Mouse (Mus musculus) testis, adult 2 months (tissue): ENCODE measurements around the gene Man2b2. TPM values are rescaled to one million over a fixed set of nuclear protein-coding genes. Genes with fewer than 3 reads are reported as not detected.

Experiments
- H3K27ac ChIP-seq: fragments of 200-500 bp; 2 replicates; pipeline ENCODE4 v1.5.1; 2012; ENCODE audit warnings: low read depth, low read length; ENCODE audit not compliant: control insufficient read depth, insufficient read depth
- H3K27me3 ChIP-seq: fragments of 200-500 bp; 2 replicates; pipeline ENCODE4 v1.6.1; 2012; ENCODE audit warnings: mild to moderate bottlenecking, low read length, moderate library complexity; ENCODE audit not compliant: control insufficient read depth, insufficient read depth
- H3K36me3 ChIP-seq: fragments of 200-500 bp; 2 replicates; pipeline ENCODE4 v1.6.1; 2012; ENCODE audit warnings: mild to moderate bottlenecking, low read length; ENCODE audit not compliant: control insufficient read depth, insufficient read depth
- H3K4me1 ChIP-seq: fragments of 200-500 bp; 2 replicates; pipeline ENCODE4 v1.6.1; 2012; ENCODE audit warnings: low read length; ENCODE audit not compliant: control insufficient read depth, insufficient read depth
- H3K4me3 ChIP-seq: fragments of 200-500 bp; 2 replicates; pipeline ENCODE4 v1.5.1; 2012; ENCODE audit warnings: low read depth, mild to moderate bottlenecking, low read length, moderate library complexity, mixed read lengths; ENCODE audit not compliant: control insufficient read depth
- CTCF ChIP-seq: fragments of 200-500 bp; IDR thresholded peaks from 2 replicates; pipeline ENCODE4 v1.5.1; 2012; ENCODE audit warnings: low read depth, mild to moderate bottlenecking, inconsistent platforms, low read length, moderate library complexity; ENCODE audit not compliant: control insufficient read depth, insufficient read depth, insufficient replicate concordance
- POLR2A ChIP-seq: fragments of 200-500 bp; IDR thresholded peaks from 2 replicates; pipeline ENCODE4 v1.6.1; 2012; ENCODE audit warnings: low read depth, mild to moderate bottlenecking, inconsistent platforms, low read length, moderate library complexity; ENCODE audit not compliant: control insufficient read depth
- polyA plus RNA-seq: library from polyadenylated mRNA; depleted of rRNA; stranded (reverse); fragments of >200 nt; gene quantifications from 2 replicates; pipeline ENCODE4 v1.2.3, GENCODE M21; 2012

The Man2b2 gene
- polyA plus RNA-seq, 1 experiment: 181 TPM

DNA sequence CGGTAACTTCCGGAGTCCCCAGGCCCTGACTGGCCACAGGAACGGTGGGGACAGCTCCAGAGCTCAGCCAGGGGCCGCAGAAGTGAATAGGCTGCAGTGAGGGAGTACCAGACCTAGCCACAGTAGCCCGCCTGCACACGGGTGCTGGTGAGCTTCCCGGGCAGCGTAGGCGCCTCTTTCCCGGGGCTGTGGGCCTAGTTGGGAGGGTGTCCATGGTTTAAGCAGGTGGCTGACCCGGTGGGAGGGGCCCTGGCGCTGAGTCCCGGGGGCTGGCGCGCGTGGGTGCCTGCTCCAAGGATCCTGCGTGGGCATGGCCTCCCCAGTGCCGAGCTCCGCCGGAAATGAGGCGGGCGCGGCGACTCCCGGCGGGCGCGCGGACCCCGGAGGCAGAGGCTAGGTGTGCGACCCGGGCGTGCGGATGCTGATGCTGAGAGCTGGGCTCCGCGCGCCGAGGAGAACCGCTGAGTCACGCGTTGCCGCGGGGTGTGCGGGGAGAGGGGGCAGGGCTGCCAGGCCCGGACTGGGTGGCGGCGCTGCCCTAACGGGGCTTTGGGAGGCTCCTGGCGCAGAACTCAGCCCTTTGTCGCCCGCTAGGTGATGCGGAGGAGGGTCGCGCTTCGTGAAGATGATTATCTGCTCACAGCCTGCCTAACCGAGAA is 39.3 kb upstream of the Man2b2 start:
- H3K27me3 ChIP-seq: peaks cover 3% of the 10 kb centered on the region; the same call in 1 of the 2 replicates
- peak overlapping the region; percentile 83 for H3K4me3 ChIP-seq
- H3K36me3 ChIP-seq: no peaks in the 10 kb centered on the region
- TF ChIP-seq POLR2A (no peak), CTCF (no peak)
- H3K4me1 ChIP-seq: peaks cover 27% of the 10 kb centered on the region
- no peak overlapping the region for H3K27ac ChIP-seq

DNA sequence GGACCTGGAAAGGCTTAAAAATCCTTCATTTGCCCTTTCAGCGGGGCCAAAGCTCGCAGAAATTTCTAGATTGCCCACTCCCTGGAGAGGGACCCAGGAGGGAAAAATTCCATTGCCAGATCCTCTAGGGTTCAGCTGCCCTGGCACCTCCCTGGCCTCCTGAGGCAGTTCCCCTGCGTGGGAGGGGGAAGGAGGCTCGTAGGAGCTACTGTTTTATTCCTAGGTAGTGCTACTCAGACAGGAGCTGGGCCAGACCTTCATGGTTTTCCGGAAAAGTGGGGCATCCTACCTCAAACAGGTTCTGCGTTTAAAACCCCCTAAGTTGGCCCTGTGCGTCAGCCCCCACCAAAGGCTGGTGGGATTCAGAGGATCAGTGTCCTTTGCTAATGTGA is 38.7 kb upstream of the Man2b2 start:
- Histone ChIP-seq H3K27ac (no peak overlapping the region), H3K4me3 (peak overlapping the region; percentile 83), H3K27me3 (peaks cover 3% of the 10 kb centered on the region; the same call in 1 of the 2 replicates), H3K36me3 (no peaks in the 10 kb centered on the region), H3K4me1 (peaks cover 27% of the 10 kb centered on the region)
- TF ChIP-seq CTCF: no peak
- TF ChIP-seq POLR2A: no peak

DNA sequence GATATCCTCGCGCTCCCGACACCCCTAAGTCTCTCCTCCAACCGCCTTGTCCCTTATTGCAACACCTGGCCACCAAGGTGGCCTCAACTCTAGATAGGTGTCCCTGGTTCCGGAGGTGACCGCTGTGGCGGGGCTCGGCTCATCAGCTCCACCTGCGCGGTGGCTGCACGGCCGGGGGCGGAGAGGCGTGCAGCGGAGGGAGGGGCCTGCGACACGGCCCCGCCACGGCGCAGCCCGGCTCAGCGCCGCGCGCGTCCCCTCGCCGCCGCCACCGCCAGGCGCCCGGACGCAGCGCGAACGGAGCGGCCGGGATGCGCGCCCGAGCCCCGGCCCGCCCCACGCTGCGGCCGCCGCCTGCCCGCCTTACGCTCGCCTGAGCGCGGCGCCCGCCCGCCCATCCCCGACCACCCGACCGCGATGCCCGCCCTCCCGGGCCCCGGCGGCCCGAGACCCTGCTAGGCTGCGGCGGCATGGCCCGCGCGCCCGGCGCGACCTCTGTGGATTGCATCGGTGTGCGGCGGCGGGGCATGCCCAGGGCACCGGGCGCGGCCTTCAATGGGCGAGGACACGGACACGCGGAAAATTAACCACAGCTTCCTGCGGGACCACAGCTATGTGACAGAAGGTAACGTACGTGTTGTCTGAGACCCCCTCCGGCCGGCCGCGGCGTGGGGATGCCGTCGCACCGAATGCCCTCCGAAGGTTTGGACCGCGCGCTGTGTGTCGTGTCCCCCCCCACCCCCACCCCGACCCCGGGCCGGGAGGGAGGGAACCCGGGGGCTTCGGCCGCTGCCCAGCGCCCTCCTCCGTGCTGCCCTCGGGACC is 38.0 kb upstream of the Man2b2 start, which contains the start of gene Ppp2r2c:
Gene Ppp2r2c, plus strand, starts transcription at position 248 of the 825 bp plus-strand sequence.
- H3K36me3 ChIP-seq: no peaks in the 10 kb centered on the region
- no peak within 1 kb of the TSS for H3K27ac ChIP-seq
- H3K27me3 ChIP-seq: peaks cover 3% of the 10 kb centered on the region; the same call in 1 of the 2 replicates

DNA sequence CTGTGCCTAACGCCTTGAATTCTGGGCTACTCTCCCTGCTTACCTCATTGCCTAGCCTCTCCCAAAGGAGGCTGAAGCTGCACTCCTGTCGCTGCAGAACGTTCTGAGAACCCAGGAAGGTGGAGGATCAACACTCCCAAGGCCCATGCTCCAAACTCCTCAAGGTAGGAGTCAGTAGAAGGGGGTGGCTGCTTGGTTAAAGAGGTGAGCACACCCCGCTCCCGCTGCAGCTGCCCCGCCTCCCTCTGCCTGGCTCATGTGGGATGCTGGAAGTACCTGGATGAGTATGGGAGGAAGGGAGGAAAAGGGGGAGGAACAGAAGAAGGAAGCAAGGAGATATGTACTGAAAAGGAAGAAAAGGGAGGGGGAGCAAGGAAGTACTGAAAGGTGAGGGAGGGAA is 37.1 kb upstream of the Man2b2 start:
- peaks cover 3% of the 10 kb centered on the region; the same call in 1 of the 2 replicates for H3K27me3 ChIP-seq
- no peak overlapping the region for H3K27ac ChIP-seq
- TF ChIP-seq POLR2A (no peak), CTCF (no peak)
- no peaks in the 10 kb centered on the region for H3K36me3 ChIP-seq
- H3K4me1 ChIP-seq: peaks cover 27% of the 10 kb centered on the region
- H3K4me3 ChIP-seq: no peak overlapping the region

More for the DNA sequence above, 38.0 kb upstream of the Man2b2 start, which contains the start of gene Ppp2r2c:
- TF ChIP-seq POLR2A (no peak), CTCF (no peak)
- Histone ChIP-seq H3K4me1 (peaks cover 27% of the 10 kb centered on the region), H3K4me3 (peak within 1 kb of the TSS; percentile 60)

DNA sequence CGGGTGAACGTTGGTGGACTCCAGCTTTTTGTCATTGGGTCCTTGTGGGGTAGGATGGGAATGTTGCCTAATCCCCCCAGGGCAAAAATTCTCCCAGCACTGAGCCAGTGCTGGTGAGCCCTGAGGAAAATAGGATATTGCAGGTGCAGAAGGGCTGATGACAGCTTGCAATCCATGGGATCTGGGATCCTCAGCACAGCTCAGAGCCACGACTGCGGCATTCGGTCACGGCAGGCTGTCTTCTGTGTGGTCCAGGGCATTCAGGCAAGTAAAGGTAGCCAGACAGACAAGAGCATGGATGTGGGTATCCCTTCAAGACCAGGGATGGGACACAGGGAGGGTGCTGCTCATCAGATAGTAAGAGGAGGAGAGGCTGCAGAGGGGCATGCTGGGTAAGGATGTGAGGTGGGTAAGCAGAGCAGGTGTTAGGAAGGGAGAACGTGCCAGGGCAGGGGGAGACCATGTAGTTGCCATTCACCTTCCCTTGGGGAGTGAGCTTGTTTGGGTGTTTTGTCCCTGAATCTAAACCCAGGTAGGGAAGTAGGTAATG is 36.3 kb upstream of the Man2b2 start:
- peaks cover 3% of the 10 kb centered on the region; the same call in 1 of the 2 replicates for H3K27me3 ChIP-seq
- no peaks in the 10 kb centered on the region for H3K36me3 ChIP-seq
- no peak overlapping the region for H3K27ac ChIP-seq
- TF ChIP-seq POLR2A (no peak), CTCF (no peak)
- H3K4me1 ChIP-seq: peaks cover 27% of the 10 kb centered on the region
- H3K4me3 ChIP-seq: no peak overlapping the region

DNA sequence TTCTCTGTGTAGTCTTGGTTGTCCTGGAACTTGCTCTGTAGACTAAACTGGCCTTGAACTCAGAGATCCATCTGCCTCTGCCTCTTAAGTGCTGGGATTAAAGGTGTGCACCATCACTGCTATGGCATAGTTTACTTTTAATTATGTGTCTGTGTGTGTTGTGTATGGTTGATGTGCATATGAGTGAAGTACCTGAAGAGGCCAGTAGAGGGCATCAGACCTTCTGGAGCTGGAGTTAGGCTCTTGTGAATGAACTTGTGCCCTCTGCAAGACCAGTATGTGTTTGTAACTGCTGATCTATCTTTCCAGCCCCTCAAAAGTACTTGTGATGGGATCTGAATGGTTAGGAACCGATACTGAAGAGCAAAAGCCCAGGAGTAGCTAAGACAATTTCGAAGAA is 30.6 kb upstream of the Man2b2 start:
- H3K27ac ChIP-seq: no peak overlapping the region
- TF ChIP-seq CTCF (no peak), POLR2A (no peak)
- no peaks in the 10 kb centered on the region for H3K4me1 ChIP-seq
- H3K36me3 ChIP-seq: no peaks in the 10 kb centered on the region
- no peaks in the 10 kb centered on the region for H3K27me3 ChIP-seq
- H3K4me3 ChIP-seq: no peak overlapping the region

DNA sequence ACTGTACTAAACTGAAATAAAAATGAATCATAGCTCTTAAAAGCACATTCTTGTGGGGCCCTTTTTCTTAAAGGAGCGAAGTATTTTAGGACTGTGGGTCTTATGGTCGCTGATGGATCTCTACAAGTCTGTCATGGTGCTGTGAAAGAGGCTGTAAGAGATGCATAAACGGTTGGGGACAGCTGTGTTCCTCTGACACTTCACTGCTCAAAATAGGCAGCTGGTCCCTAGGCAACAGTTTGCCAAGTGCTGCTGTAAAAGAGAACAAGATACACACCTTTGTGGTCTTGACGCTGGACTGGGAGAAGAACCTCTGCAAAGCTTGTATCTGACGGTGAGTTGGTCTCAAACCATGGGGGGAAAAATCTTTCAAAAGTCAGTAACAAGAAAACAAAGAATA is 27.1 kb upstream of the Man2b2 start:
- no peaks in the 10 kb centered on the region; the same call in 1 of the 2 replicates for H3K4me1 ChIP-seq
- no peaks in the 10 kb centered on the region for H3K27me3 ChIP-seq
- H3K36me3 ChIP-seq: no peaks in the 10 kb centered on the region
- no peak overlapping the region for H3K4me3 ChIP-seq
- no peak overlapping the region for H3K27ac ChIP-seq
- TF ChIP-seq POLR2A: no peak
- TF ChIP-seq CTCF: no peak
